Mouse (Mus musculus) G1E (cell line): ENCODE results near the gene Depp1.

ENCODE experiments used
- CTCF ChIP-seq: IDR thresholded peaks from 2 replicates; pipeline ENCODE4 v1.5.1; 2012; ENCODE audit warnings: low read depth, low read length, inconsistent platforms, mixed read lengths
- GATA1 ChIP-seq: IDR thresholded peaks from 2 replicates; pipeline ENCODE4 v1.6.1; 2012; ENCODE audit warnings: borderline replicate concordance, low read length, inconsistent platforms, mixed read lengths
- POLR2AphosphoS5 ChIP-seq: IDR thresholded peaks from 2 replicates; pipeline ENCODE4 v1.6.1; 2012; ENCODE audit warnings: low read depth, low read length, inconsistent platforms; ENCODE audit not compliant: insufficient replicate concordance

GRCm38 (mm10) chr6:116673471-116674282 lies 23.3 kb downstream of the Depp1 start, which contains the start of gene Rassf4:
- TF ChIP-seq CTCF (no peak), POLR2AphosphoS5 (no peak), GATA1 (no peak)
